Mouse (Mus musculus) forebrain, postnatal 0 days (tissue): Measurements from ENCODE around the gene Neu4. TPM values are rescaled to one million over a fixed set of nuclear protein-coding genes. Genes with fewer than 3 reads are reported as not detected.
"Not testable (repeated sequence)": the region's sequence is repeated elsewhere in the genome, so short reads cannot be mapped to it uniquely, and the experiment has no call there.

Experiments used
- ATAC-seq: fragments of 200-750 bp; cut with Nextera tagmentation; 2 replicates; pipeline ENCODE4 v1.8.0; 2017; ENCODE audit warnings: mild to moderate bottlenecking, moderate library complexity
- DNase-seq: peaks from one replicate; pipeline ENCODE4 v3.0.0-alpha.2; 2015
- H3K27ac ChIP-seq: fragments of 300-500 bp; sonication (generic); 2 replicates; pipeline ENCODE4 v1.5.1; 2014; ENCODE audit warnings: low read depth, mild to moderate bottlenecking, antibody characterized with exemption, low read length, moderate library complexity, mixed read lengths
- H3K27me3 ChIP-seq: fragments of 300-500 bp; sonication (generic); 2 replicates; pipeline ENCODE4 v1.6.1; 2014; ENCODE audit warnings: mild to moderate bottlenecking, low read length, mixed read lengths; ENCODE audit not compliant: insufficient read depth
- H3K36me3 ChIP-seq: fragments of 300-500 bp; sonication (generic); 2 replicates; pipeline ENCODE4 v1.6.1; 2014; ENCODE audit warnings: mild to moderate bottlenecking, moderate library complexity; ENCODE audit not compliant: insufficient read depth
- H3K4me1 ChIP-seq: fragments of 300-500 bp; sonication (generic); 2 replicates; pipeline ENCODE4 v1.6.1; 2014; ENCODE audit warnings: antibody characterized with exemption; ENCODE audit not compliant: insufficient read depth
- H3K4me2 ChIP-seq: fragments of 300-500 bp; sonication (generic); 2 replicates; pipeline ENCODE4 v1.6.1; 2014; ENCODE audit warnings: low read depth, mild to moderate bottlenecking, moderate library complexity
- H3K4me3 ChIP-seq: fragments of 300-500 bp; sonication (generic); 2 replicates; pipeline ENCODE4 v1.5.1; 2014; ENCODE audit warnings: low read depth, low read length, mixed read lengths
- H3K9ac ChIP-seq: fragments of 300-500 bp; sonication (generic); 2 replicates; pipeline ENCODE4 v1.6.1; 2014; ENCODE audit warnings: mild to moderate bottlenecking
- H3K9me3 ChIP-seq: fragments of 300-500 bp; sonication (generic); 2 replicates; pipeline ENCODE4 v1.6.1; 2016; ENCODE audit warnings: low read length
- CTCF ChIP-seq: sonication (generic); IDR thresholded peaks from 2 replicates; pipeline ENCODE4 v1.5.1; 2016; ENCODE audit warnings: antibody characterized with exemption, control low read depth, low read depth
- WGBS: fragments of 180-500 bp; shearing (Covaris S2); extraction: QIAGEN DNeasy Blood & Tissue Kit; methylation state at CpG from one replicate; pipeline ENCODE4 v1.1.7; 2014; 5-methylcytosine and 5-hydroxymethylcytosine counted together
- polyA plus RNA-seq: library from polyadenylated mRNA; unstranded; fragments of >200 nt; fragmentation: Nextera tagmentation; extraction: Ambion mirVana; gene quantifications from 2 replicates; pipeline ENCODE4 v1.2.1, GENCODE M21; 2015
- total RNA-seq: library from RNA; depleted of rRNA; stranded (reverse); fragments of >200 nt; gene quantifications from 2 replicates; pipeline ENCODE4 v1.2.3, GENCODE M21; 2014

Gene Neu4
- total and polyA plus RNA-seq, 2 experiments from 2014 or later: 0.05 to 0.27 TPM

GRCm38 (mm10) chr1:94001023-94001422 lies 19.2 kb upstream of the Neu4 start:
- TF ChIP-seq CTCF: no peak
- ATAC-seq (peak; percentile 66), DNase-seq (peak; percentile 21)
- WGBS: 62% methylated on average over 2 of the region's 2 CpGs
- no peaks in the 10 kb centered on the region for H3K27me3 ChIP-seq
- H3K9ac ChIP-seq: no peak overlapping the region
- H3K27ac ChIP-seq: no peak overlapping the region
- H3K4me3 ChIP-seq: no peak overlapping the region
- no peak overlapping the region for H3K4me2 ChIP-seq
- H3K9me3 ChIP-seq: no peaks in the 10 kb centered on the region
- H3K36me3 ChIP-seq: no peaks in the 10 kb centered on the region
- no peaks in the 10 kb centered on the region for H3K4me1 ChIP-seq

- not testable (repeated sequence) for H3K4me3 ChIP-seq, H3K4me1 ChIP-seq, DNase-seq, H3K27ac ChIP-seq, H3K9me3 ChIP-seq, H3K27me3 ChIP-seq, H3K36me3 ChIP-seq, ATAC-seq, H3K4me2 ChIP-seq, H3K9ac ChIP-seq
- WGBS: 67% methylated on average over 2 of the region's 2 CpGs
These were observed 14.2 kb upstream of the Neu4 start for GRCm38 (mm10) chr1:94005954-94006506.

GRCm38 (mm10) chr1:94008826-94009225 lies 11.4 kb upstream of the Neu4 start:
- not testable (repeated sequence) for H3K4me2 ChIP-seq, H3K27me3 ChIP-seq, H3K9me3 ChIP-seq, DNase-seq, H3K36me3 ChIP-seq, H3K27ac ChIP-seq, H3K4me3 ChIP-seq, ATAC-seq, H3K9ac ChIP-seq, H3K4me1 ChIP-seq
- WGBS: 93% methylated on average over 16 of the region's 19 CpGs

GRCm38 (mm10) chr1:94011643-94012042 lies 8.6 kb upstream of the Neu4 start:
- WGBS: 83% methylated on average over 3 of the region's 3 CpGs
- Histone ChIP-seq H3K4me3 (no peak overlapping the region), H3K36me3 (no peaks in the 10 kb centered on the region), H3K4me1 (no peaks in the 10 kb centered on the region), H3K27ac (no peak overlapping the region), H3K27me3 (no peaks in the 10 kb centered on the region), H3K9ac (no peak overlapping the region), H3K9me3 (no peaks in the 10 kb centered on the region), H3K4me2 (no peak overlapping the region)
- TF ChIP-seq CTCF: no peak; the same call in 1 of the 2 replicates
- no peak for DNase-seq
- ATAC-seq: no peak

- ATAC-seq: peak; percentile 73
- H3K4me1 ChIP-seq: no peaks in the 10 kb centered on the region
- no peak overlapping the region for H3K4me3 ChIP-seq
- no peak for TF ChIP-seq CTCF
- WGBS: 42% methylated on average over 12 of the region's 12 CpGs
- no peak overlapping the region for H3K9ac ChIP-seq
- no peak overlapping the region for H3K4me2 ChIP-seq
- H3K36me3 ChIP-seq: no peaks in the 10 kb centered on the region
- H3K9me3 ChIP-seq: no peaks in the 10 kb centered on the region
- peak; percentile 18 for DNase-seq
- H3K27ac ChIP-seq: no peak overlapping the region
- H3K27me3 ChIP-seq: no peaks in the 10 kb centered on the region
These were observed 7.4 kb downstream of the Neu4 start for GRCm38 (mm10) chr1:94027506-94028108.

GRCm38 (mm10) chr1:94028741-94029140 lies 8.5 kb downstream of the Neu4 start:
- WGBS: 93% methylated on average over 2 of the region's 2 CpGs
- H3K9ac ChIP-seq: no peak overlapping the region
- no peak for DNase-seq
- H3K4me2 ChIP-seq: no peak overlapping the region
- TF ChIP-seq CTCF: no peak
- H3K36me3 ChIP-seq: no peaks in the 10 kb centered on the region
- no peak overlapping the region for H3K4me3 ChIP-seq
- no peak for ATAC-seq
- H3K9me3 ChIP-seq: no peaks in the 10 kb centered on the region
- H3K27me3 ChIP-seq: no peaks in the 10 kb centered on the region
- no peak overlapping the region for H3K27ac ChIP-seq
- no peaks in the 10 kb centered on the region for H3K4me1 ChIP-seq

- H3K27ac ChIP-seq: no peak overlapping the region
- no peak overlapping the region for H3K4me3 ChIP-seq
- no peak overlapping the region for H3K9ac ChIP-seq
- ATAC-seq (no peak), DNase-seq (no peak)
- 92% methylated on average over 2 of the region's 2 CpGs for WGBS
- 0 out of 2 replicates have a peak, but pooled peaks cover 3% of the 10 kb centered on the region for H3K27me3 ChIP-seq
- no peaks in the 10 kb centered on the region for H3K36me3 ChIP-seq
- no peaks in the 10 kb centered on the region for H3K9me3 ChIP-seq
- H3K4me2 ChIP-seq: no peak overlapping the region
- TF ChIP-seq CTCF: no peak
- no peaks in the 10 kb centered on the region for H3K4me1 ChIP-seq
These were observed 12.9 kb downstream of the Neu4 start for GRCm38 (mm10) chr1:94033075-94033602.
